In the genomic region with DNA sequence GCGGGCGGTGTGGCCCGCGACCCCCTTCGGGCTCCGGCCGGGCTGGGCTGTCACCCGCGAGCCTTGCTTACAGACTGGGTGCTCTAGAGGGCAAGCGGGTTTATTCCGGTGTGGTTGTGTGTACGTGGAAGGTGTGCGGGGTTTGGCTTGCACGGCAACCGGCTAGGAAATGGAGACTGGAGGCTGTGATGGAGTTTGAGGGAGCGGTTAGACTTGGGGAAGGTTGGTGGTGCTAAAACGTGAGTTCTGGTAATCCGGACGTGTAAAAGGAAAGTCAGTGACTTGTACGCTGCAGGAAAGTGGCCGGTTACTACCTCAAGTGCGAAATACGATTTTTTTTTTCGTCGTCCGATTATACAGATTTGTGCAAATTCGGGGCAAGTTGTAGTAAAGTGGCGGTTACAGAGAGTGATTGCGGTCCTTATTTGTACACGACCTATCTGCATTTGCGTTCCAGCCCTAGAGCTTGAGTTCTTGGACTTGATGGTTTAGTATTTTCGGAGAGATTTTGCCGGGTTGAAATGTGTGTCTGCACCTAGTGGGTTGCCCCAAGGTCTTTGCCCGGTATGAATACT, we compare ENCODE assay signal across 8 mouse cellular contexts. TPM values are rescaled to one million over a fixed set of nuclear protein-coding genes. Genes with fewer than 3 reads are reported as not detected.
DNase-seq lines count a peak whose midpoint lies in the region; ATAC-seq and TF ChIP-seq lines count a peak whose summit lies in the region.

No protein-coding gene starts in this region.

- peak overlapping the region; percentile 98 for H3K27ac ChIP-seq in embryonic facial prominence, embryonic 10.5 days (replicated peaks)
- H3K27ac ChIP-seq in hindbrain, embryonic 16.5 days (ENCODE audit: low read depth, low read length), result peak overlapping the region; percentile 90
- H3K27ac ChIP-seq in lung, postnatal 0 days (ENCODE audit: low read length), result peak overlapping the region; percentile 89

- no peak for DNase-seq in frontal cortex, postnatal 25 days (ENCODE audit: low spot score in 2 of 2)
- DNase-seq in 416B (ENCODE audit: low read depth), result peak; percentile 29
- DNase-seq in embryonic facial prominence, embryonic 10.5 days (ENCODE audit: low spot score), result no peak
- peak; percentile 49 for DNase-seq in lung, postnatal 0 days (ENCODE audit: low spot score)
- peak; percentile 54 for DNase-seq in testis, postnatal 10 days (ENCODE audit: low spot score)
- DNase-seq in urinary bladder, postnatal 4 days (ENCODE audit: low spot score in 2 of 2), result no peak

- H3K9ac ChIP-seq in hindbrain, embryonic 16.5 days (ENCODE audit: low read depth, low read length), result peak overlapping the region; percentile 93
- peak overlapping the region; percentile 94 for H3K9ac ChIP-seq in lung, postnatal 0 days (replicated peaks; ENCODE audit: low read depth)

- H3K4me3 ChIP-seq in embryonic facial prominence, embryonic 10.5 days, result peak overlapping the region; percentile 78
- H3K4me3 ChIP-seq in hindbrain, embryonic 16.5 days (ENCODE audit: low read length), result peak overlapping the region; percentile 83
- H3K4me3 ChIP-seq in lung, postnatal 0 days (ENCODE audit: low read depth, low read length), result peak overlapping the region; percentile 81

- no peak for TF ChIP-seq EP300 in lung, postnatal 0 days (IDR thresholded peaks at IDR 0.05)

- H3K27me3 ChIP-seq in embryonic facial prominence, embryonic 10.5 days (replicated peaks; ENCODE audit: low read depth, poor library complexity, severe bottlenecking), result no peaks in the 10 kb centered on the region
- H3K27me3 ChIP-seq in hindbrain, embryonic 16.5 days (replicated peaks; ENCODE audit: control insufficient read depth, insufficient read depth, low read length), result no peaks in the 10 kb centered on the region
- no peaks in the 10 kb centered on the region for H3K27me3 ChIP-seq in lung, postnatal 0 days (replicated peaks; ENCODE audit: insufficient read depth, low read length)

- TF ChIP-seq CTCF in lung, postnatal 0 days (IDR thresholded peaks at IDR 0.05), result no peak

- ATAC-seq in frontal cortex, adult (ENCODE audit: low TSS enrichment), result peak; percentile 20; the same call in 1 of the 2 replicates
- peak; percentile 31 for ATAC-seq in hindbrain, embryonic 16.5 days
- ATAC-seq in lung, postnatal 0 days, result peak; percentile 27

- peak overlapping the region; percentile 75 for H3K4me2 ChIP-seq in hindbrain, embryonic 16.5 days (ENCODE audit: low read length)
- peak overlapping the region; percentile 67 for H3K4me2 ChIP-seq in lung, postnatal 0 days (replicated peaks; ENCODE audit: low read depth, low read length)

- no peaks in the 10 kb centered on the region for H3K9me3 ChIP-seq in embryonic facial prominence, embryonic 10.5 days
- no peaks in the 10 kb centered on the region for H3K9me3 ChIP-seq in hindbrain, embryonic 16.5 days (ENCODE audit: control insufficient read depth, low read length)
- H3K9me3 ChIP-seq in lung, postnatal 0 days (ENCODE audit: low read length), result no peaks in the 10 kb centered on the region

- under 1% methylated on average over 34 of the region's 34 CpGs for WGBS in embryonic facial prominence, embryonic 10.5 days
- WGBS in hindbrain, embryonic 16.5 days, result under 1% methylated on average over 34 of the region's 34 CpGs
- under 1% methylated on average over 34 of the region's 34 CpGs for WGBS in lung, postnatal 0 days

- peaks cover 46% of the 10 kb centered on the region for H3K36me3 ChIP-seq in embryonic facial prominence, embryonic 10.5 days (replicated peaks)
- H3K36me3 ChIP-seq in hindbrain, embryonic 16.5 days (ENCODE audit: control insufficient read depth, insufficient read depth, low read length), result peaks cover 24% of the 10 kb centered on the region
- peaks cover 33% of the 10 kb centered on the region for H3K36me3 ChIP-seq in lung, postnatal 0 days (ENCODE audit: insufficient read depth, low read length)

- H3K4me1 ChIP-seq in embryonic facial prominence, embryonic 10.5 days, result peaks cover 22% of the 10 kb centered on the region
- peaks cover 13% of the 10 kb centered on the region for H3K4me1 ChIP-seq in hindbrain, embryonic 16.5 days (ENCODE audit: control insufficient read depth, insufficient read depth, low read depth, low read length)
- H3K4me1 ChIP-seq in lung, postnatal 0 days (ENCODE audit: insufficient read depth, low read depth, low read length), result peaks cover 11% of the 10 kb centered on the region

RNA-seq across cellular contexts. Expression of gene Rpl31, which starts 0.7 kb away (rescaled TPM):
- polyA plus RNA-seq in embryonic facial prominence, embryonic 10.5 days (2016; fragmentation: Nextera tagmentation; extraction: Ambion mirVana), result 487 and 499 TPM in 2 replicates
- polyA plus RNA-seq in hindbrain, embryonic 16.5 days (2015; fragmentation: Nextera tagmentation; extraction: Ambion mirVana), result 257 and 276 TPM in 2 replicates
- polyA plus RNA-seq in lung, postnatal 0 days (2015; fragmentation: Nextera tagmentation; extraction: Ambion mirVana), result 379 and 423 TPM in 2 replicates

Comparison
In these comparisons a context has a peak if more than half of its experiments do, and no peak if none do; other contexts are left out.
1. DNase-seq: peak in 416B (single experiment), lung, postnatal 0 days (single experiment) and testis, postnatal 10 days (single experiment); none in frontal cortex, postnatal 25 days (0 of 2), embryonic facial prominence, embryonic 10.5 days (single experiment) and urinary bladder, postnatal 4 days (0 of 2).
2. Peak in every context shown above with its lines, with median percentiles within 50 percentile points of each other: ATAC-seq, H3K27ac ChIP-seq and H3K4me3 ChIP-seq.